Mouse (Mus musculus) C2C12 (cell line): ENCODE results near the gene Pde1c.

Source experiments
- CEBPB ChIP-seq: IDR thresholded peaks from one replicate; pipeline ENCODE4 v1.6.1; 2011; ENCODE audit warnings: low read depth, mild to moderate bottlenecking, control low read depth, moderate library complexity
- CTCF ChIP-seq: IDR thresholded peaks from one replicate; pipeline ENCODE4 v1.5.1; 2011; ENCODE audit not compliant: control insufficient read depth, insufficient read depth, insufficient read length
- MYOD1 ChIP-seq: IDR thresholded peaks from one replicate; pipeline ENCODE4 v1.6.1; 2011; ENCODE audit warnings: low read depth; ENCODE audit not compliant: control insufficient read depth, insufficient read length
- MYOG ChIP-seq: IDR thresholded peaks from one replicate; pipeline ENCODE4 v1.6.1; 2011; ENCODE audit not compliant: control insufficient read depth, insufficient read length; ENCODE audit errors: extremely low read depth
- USF1 ChIP-seq: IDR thresholded peaks from one replicate; pipeline ENCODE4 v1.6.1; 2011; ENCODE audit warnings: low read depth, mild to moderate bottlenecking, control low read depth, moderate library complexity

DNA sequence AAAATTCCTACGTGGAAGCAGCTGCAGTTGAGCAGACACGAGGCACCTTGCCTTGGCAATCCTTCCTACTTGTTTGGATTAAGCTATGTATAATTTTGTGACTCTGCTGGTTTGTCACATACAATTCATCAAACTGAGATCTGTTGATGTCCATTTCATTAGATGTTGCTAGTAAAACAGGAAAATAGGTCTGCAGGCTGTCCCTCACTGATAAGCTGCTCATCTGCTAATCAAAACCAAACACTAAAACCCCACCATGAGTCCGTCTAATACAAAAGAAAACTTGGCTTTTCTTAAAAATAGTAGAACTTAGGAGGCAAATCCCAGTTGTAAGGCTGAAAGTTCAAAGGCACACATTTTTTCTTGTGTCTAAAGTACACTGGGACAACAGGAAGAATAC, 308.8 kb downstream of the Pde1c start:
- TF ChIP-seq CTCF: no peak
- no peak for TF ChIP-seq CEBPB
- TF ChIP-seq MYOD1: no peak
- no peak for TF ChIP-seq MYOG
- TF ChIP-seq USF1: no peak
